Mouse (Mus musculus): ENCODE measurements at regions not wholly inside any gene's neighbourhood (a gene's known extent, or its start where the extent isn't known, plus 50 kb on each side); places are given as distances from the start of the nearest gene placed in this dataset.

GRCm38 (mm10) chr2:64823074-64823473 is 201.7 kb downstream of the Grb14 start:
- TF ChIP-seq CTCF (IDR thresholded peaks at IDR 0.05; ENCODE audit: low read depth) (no peak), EP300 (IDR thresholded peaks at IDR 0.05; ENCODE audit: low read depth) (no peak)
